Mouse (Mus musculus): Measurements from ENCODE around the gene Mfsd13b. TPM values are rescaled to one million over a fixed set of nuclear protein-coding genes. Genes with fewer than 3 reads are reported as not detected.
"Not testable (repeated sequence)": the region's sequence is repeated elsewhere in the genome, so short reads cannot be mapped to it uniquely, and the experiment has no call there.

The Mfsd13b gene
- polyA plus RNA-seq, 1 experiment from 2014 or later: not detected

DNA sequence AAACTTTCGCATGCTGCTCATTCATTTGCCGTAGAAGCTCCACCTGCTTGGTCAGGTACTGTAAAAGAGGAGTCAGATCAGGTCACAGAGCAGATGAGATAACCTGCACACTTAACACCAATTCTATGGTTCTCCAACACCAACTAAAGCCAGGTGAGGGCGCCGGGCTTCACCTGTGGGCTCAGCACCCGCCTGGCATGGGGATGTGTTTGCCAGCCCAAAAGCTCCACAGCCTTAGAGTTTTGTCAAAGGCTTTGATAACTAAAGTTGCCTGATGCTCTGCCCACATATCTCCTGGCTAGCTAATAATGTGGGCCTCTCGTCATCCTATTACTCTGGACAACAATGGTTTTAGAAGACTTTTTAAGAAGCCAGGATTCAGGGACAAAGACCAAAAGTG, 21.7 kb upstream of the Mfsd13b start:
- Histone ChIP-seq H3K36me3 (peaks cover 47% of the 10 kb centered on the region), H3K9ac (replicated peaks) (no peak overlapping the region), H3K4me3 (replicated peaks) (no peak overlapping the region), H3K9me3 (no peaks in the 10 kb centered on the region), H3K4me1 (replicated peaks) (0 out of 2 replicates have a peak, but pooled peaks cover 5% of the 10 kb centered on the region), H3K27ac (no peak overlapping the region), H3K27me3 (no peaks in the 10 kb centered on the region), H3K4me2 (replicated peaks) (no peak overlapping the region)
- 85% methylated on average over 6 of the region's 6 CpGs for WGBS
- no peak for ATAC-seq

DNA sequence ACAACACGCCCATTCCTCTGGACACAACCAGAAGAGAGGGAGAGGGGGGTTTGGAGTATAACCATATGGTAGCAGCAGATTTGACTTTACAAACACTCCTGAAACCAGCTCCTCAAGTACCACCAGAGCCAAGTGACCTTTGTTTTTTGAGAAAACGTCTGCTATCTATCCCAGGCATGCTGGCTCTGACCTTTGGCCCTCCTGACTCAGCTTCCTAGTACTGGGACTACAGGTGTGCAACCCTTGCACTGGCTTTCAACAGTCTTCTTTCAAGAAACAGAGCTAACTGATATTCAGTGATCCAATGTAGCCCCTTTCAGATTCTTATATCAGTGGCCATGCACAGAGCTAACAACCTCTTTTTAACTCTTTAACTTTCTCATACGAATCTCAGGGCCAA, 20.4 kb upstream of the Mfsd13b start:
- ATAC-seq: no peak
- 0 out of 2 replicates have a peak, but pooled peaks cover 5% of the 10 kb centered on the region for H3K4me1 ChIP-seq (replicated peaks)

DNA sequence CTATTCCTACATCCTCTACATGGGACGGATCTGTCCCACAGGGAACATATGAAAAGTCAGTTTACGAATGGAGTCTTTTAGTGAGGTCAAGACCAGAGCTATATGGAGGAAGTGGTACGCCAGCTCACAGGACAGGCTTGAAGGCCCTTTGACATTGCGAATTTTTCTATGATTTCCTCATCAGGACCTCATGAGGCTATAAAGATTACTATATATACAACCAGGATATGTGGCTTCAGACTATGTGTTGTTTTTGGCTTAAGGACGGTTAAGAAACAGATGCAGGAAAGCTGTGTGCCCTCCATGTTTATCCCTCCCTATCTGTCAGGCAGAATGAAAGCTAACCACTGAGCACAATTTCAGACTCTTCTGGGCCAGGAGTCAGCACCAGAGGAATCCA, 19.2 kb upstream of the Mfsd13b start:
- ATAC-seq: no peak
- Histone ChIP-seq H3K4me2 (replicated peaks) (no peak overlapping the region), H3K27ac (no peak overlapping the region), H3K9ac (replicated peaks) (no peak overlapping the region), H3K36me3 (peaks cover 35% of the 10 kb centered on the region), H3K27me3 (no peaks in the 10 kb centered on the region), H3K4me1 (replicated peaks) (0 out of 2 replicates have a peak, but pooled peaks cover 5% of the 10 kb centered on the region), H3K4me3 (replicated peaks) (no peak overlapping the region), H3K9me3 (no peaks in the 10 kb centered on the region)
- 93% methylated on average over 5 of the region's 5 CpGs for WGBS

More for the DNA sequence above, 20.4 kb upstream of the Mfsd13b start:
- Histone ChIP-seq H3K27me3 (no peaks in the 10 kb centered on the region), H3K4me2 (replicated peaks) (no peak overlapping the region), H3K36me3 (peaks cover 36% of the 10 kb centered on the region), H3K9ac (replicated peaks) (no peak overlapping the region), H3K4me3 (replicated peaks) (no peak overlapping the region), H3K9me3 (no peaks in the 10 kb centered on the region), H3K27ac (no peak overlapping the region)
- WGBS: 69% methylated on average over 3 of the region's 3 CpGs

DNA sequence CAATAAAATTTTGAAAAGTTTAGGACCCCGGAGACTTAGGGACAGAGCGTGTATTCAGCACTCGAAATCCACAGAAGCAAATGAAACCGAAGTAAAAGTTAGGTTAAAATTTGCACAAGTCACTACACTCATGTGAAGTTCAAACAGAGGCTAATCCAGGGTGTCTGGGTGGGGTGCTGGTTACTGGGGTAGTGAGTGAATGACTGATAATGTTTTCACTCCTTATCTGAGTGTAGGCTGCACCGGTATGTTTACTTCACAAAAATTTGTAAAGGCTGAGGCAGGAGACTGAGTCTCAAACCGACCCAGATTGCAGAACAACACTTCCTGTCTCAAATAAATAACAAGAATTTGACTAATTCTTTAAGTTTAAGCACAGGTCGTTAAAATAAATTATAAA, 13.1 kb upstream of the Mfsd13b start:
- Histone ChIP-seq H3K36me3 (peaks cover 25% of the 10 kb centered on the region), H3K9ac (replicated peaks) (no peak overlapping the region), H3K27me3 (no peaks in the 10 kb centered on the region), H3K4me1 (replicated peaks) (0 out of 2 replicates have a peak, but pooled peaks cover under 1% of the 10 kb centered on the region), H3K27ac (no peak overlapping the region), H3K4me2 (replicated peaks) (no peak overlapping the region), H3K4me3 (replicated peaks) (no peak overlapping the region), H3K9me3 (no peaks in the 10 kb centered on the region)
- ATAC-seq: no peak
- 95% methylated on average over 7 of the region's 7 CpGs for WGBS

DNA sequence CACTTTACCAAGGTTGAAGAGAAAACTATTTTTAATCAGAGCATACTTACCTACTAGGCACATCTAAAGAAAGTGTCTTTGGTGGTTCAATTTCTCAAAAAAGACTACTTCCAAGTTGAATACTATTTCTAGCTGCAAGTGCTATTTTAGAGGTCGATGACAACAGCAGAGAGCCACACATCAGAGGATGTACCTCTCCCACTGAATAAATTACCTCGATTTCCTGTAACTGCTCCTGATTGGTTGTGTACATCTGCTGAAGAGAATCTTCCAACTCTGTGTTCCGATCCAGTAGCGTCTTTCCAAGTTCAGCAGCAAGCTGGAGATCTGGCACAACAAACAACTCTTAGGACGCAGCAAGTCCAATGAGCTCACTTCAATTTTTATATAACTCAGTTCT, 12.2 kb upstream of the Mfsd13b start:
- 0 out of 2 replicates have a peak, but pooled peaks cover 3% of the 10 kb centered on the region for H3K4me1 ChIP-seq (replicated peaks)
- no peak overlapping the region for H3K27ac ChIP-seq
- ATAC-seq: no peak
- peaks cover 25% of the 10 kb centered on the region for H3K36me3 ChIP-seq
- H3K9me3 ChIP-seq: no peaks in the 10 kb centered on the region
- no peaks in the 10 kb centered on the region for H3K27me3 ChIP-seq
- H3K4me2 ChIP-seq (replicated peaks): no peak overlapping the region
- no peak overlapping the region for H3K4me3 ChIP-seq (replicated peaks)
- 93% methylated on average over 5 of the region's 5 CpGs for WGBS
- no peak overlapping the region for H3K9ac ChIP-seq (replicated peaks)

DNA sequence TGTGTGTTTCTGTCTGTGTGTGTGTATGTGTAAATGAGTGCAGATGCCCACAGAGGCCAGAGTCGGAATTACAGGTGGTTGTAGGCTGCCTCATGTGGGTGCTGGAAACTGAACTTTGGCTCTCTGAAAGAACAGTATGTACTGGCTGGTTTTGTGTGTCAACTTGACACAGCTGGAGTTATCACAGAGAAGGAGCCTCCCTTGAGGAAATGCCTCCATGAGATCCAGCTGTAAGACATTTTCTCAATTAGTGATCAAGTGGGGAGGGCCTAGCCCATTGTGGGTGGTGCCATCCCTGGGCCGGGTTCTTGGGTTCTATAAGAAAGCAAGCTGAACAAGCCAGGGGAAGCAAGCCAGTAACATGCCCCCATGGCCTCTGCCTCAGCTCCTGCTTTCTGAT, 9.8 kb upstream of the Mfsd13b start:
- not testable (repeated sequence) for H3K9me3 ChIP-seq; ATAC-seq; H3K27ac ChIP-seq; H3K9ac ChIP-seq (replicated peaks); H3K4me3 ChIP-seq (replicated peaks); H3K27me3 ChIP-seq; H3K4me2 ChIP-seq (replicated peaks)
- Histone ChIP-seq H3K4me1 (replicated peaks) (peaks cover 11% of the 10 kb centered on the region), H3K36me3 (peaks cover 21% of the 10 kb centered on the region)
- 87% methylated on average over 2 of the region's 2 CpGs for WGBS

DNA sequence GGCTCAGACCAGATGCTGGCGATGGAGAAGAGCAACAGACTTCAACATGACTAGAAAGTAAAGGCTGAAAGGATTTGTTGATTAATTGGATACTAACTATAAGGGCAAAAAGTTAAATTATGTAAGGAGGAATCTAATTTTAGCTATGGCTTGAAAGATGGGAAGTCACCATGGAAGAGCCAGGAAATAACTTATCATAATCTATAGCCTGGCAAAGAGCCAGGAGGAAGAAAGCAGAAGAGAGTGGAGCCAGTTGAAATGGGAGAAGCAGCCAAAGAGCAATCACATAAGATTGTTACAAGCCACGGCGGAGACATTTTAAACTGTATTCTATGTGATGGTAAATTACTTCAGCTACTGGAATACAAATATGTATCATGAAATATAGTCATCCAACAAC, 8.3 kb upstream of the Mfsd13b start:
- 93% methylated on average over 3 of the region's 3 CpGs for WGBS
- Histone ChIP-seq H3K4me2 (replicated peaks) (no peak overlapping the region), H3K9me3 (no peaks in the 10 kb centered on the region), H3K4me1 (replicated peaks) (peaks cover 24% of the 10 kb centered on the region), H3K4me3 (replicated peaks) (no peak overlapping the region), H3K27me3 (no peaks in the 10 kb centered on the region), H3K27ac (no peak overlapping the region), H3K9ac (replicated peaks) (no peak overlapping the region), H3K36me3 (peaks cover 6% of the 10 kb centered on the region; the same call in 1 of the 2 replicates)
- ATAC-seq: no peak

DNA sequence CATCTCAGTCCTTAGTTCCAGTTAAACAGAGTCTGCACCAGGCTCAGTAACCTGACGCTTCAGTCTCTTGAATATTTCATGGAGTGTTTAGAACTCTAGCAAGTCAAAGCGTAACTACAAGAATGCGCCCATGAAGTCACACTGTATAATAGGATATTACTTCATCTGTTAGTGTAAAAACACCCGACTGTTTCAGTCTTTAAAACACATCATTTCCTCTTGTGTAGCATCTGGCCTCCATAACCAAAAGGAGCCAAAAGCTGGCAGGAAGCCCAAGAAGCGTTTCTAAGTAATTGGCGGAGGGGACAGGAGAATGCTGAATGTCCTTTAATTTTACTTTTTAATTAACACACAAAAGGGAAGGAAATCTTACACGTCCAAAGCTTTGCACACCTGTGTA, 5.2 kb upstream of the Mfsd13b start:
- H3K9me3 ChIP-seq: no peaks in the 10 kb centered on the region
- no peak for ATAC-seq
- no peak overlapping the region for H3K4me2 ChIP-seq (replicated peaks)
- no peak overlapping the region; the same call in 1 of the 2 replicates for H3K27ac ChIP-seq
- no peaks in the 10 kb centered on the region for H3K36me3 ChIP-seq
- H3K27me3 ChIP-seq: no peaks in the 10 kb centered on the region
- no peak overlapping the region for H3K4me3 ChIP-seq (replicated peaks)
- WGBS: 50% methylated on average over 7 of the region's 7 CpGs
- H3K9ac ChIP-seq (replicated peaks): no peak overlapping the region
- peaks cover 43% of the 10 kb centered on the region for H3K4me1 ChIP-seq (replicated peaks)

DNA sequence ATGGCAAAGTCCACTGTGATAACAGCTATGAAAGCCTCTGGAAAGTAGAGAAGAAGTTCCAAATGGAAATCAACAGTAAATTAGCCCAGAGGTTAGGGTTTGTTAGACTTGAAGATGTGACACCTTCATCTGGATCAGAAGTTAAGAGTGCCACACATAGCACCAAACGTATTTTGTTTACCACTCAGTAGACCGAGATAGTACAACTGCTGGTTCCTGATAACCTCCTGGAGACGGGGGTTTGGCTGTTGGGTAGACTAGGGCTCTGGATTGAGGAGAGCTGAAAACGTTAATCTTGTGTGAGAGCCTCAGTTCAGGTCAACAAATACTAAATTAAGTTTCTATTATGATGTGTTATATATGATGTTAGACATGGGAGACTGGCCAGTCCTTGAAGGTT, 2.3 kb upstream of the Mfsd13b start:
- H3K4me1 ChIP-seq (replicated peaks): peaks cover 49% of the 10 kb centered on the region
- H3K27me3 ChIP-seq: no peaks in the 10 kb centered on the region
- H3K4me3 ChIP-seq (replicated peaks): peak overlapping the region; percentile 60; the same call in 1 of the 2 replicates
- H3K4me2 ChIP-seq (replicated peaks): peak overlapping the region; percentile 61
- H3K36me3 ChIP-seq: no peaks in the 10 kb centered on the region
- no peak overlapping the region for H3K27ac ChIP-seq
- no peak for ATAC-seq
- no peak overlapping the region for H3K9ac ChIP-seq (replicated peaks)
- no peaks in the 10 kb centered on the region for H3K9me3 ChIP-seq
- 93% methylated on average over 4 of the region's 4 CpGs for WGBS

DNA sequence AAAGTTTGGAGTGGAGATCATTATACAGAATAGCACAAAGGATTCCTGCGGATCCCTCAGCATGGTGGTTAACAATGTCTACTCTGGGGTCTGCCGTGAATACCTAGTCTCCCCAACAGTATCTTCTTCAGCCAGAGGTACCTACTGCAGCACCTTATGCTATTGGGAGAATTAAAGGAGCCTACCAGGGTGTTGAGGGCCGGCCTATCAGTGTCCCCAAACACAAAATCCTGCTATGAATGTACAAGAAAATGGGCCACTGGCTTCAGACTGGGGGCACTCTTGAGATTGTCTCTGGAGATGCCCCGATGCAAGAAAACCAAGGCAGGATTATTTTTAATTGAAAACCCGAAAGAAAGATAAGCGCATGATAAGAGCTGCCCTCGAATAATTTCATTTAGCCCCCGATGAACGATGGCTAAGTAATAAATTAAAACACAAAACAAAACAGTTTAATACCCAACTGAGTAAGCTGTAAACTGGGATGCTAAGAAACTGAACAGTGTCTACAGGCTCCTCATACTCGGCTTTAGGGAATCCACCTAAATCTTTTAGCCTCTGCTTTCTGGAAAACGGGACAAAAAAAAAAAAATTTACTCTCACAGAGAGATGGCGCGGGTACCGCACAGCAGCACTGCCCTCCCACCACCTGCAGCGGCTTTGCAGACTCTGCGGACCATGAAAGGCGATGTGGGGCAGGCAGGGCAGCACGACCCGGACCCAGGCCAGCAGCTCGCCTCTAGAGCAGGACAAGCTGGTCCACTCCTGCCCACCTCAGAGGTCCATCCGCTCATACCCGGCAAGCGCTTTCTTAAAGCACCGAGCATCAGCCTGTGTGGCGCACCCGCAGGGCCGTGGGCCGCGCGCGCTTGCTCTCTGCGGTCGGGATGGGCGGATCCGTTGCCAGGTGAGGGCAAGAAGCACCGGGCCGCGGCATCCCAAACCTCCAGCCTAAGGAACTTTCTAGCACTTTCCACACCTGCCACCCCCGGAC, 1.1 kb upstream of the Mfsd13b start:
- H3K4me2 ChIP-seq (replicated peaks): peak overlapping the region; percentile 61
- peaks cover 49% of the 10 kb centered on the region for H3K4me1 ChIP-seq (replicated peaks)
- H3K36me3 ChIP-seq: no peaks in the 10 kb centered on the region
- 2% methylated on average over 39 of the region's 39 CpGs for WGBS
- H3K27me3 ChIP-seq: no peaks in the 10 kb centered on the region
- H3K9ac ChIP-seq (replicated peaks): peak overlapping the region; percentile 79
- peak overlapping the region; percentile 63 for H3K27ac ChIP-seq
- ATAC-seq: peak; percentile 81
- H3K4me3 ChIP-seq (replicated peaks): peak overlapping the region; percentile 60
- H3K9me3 ChIP-seq: no peaks in the 10 kb centered on the region

DNA sequence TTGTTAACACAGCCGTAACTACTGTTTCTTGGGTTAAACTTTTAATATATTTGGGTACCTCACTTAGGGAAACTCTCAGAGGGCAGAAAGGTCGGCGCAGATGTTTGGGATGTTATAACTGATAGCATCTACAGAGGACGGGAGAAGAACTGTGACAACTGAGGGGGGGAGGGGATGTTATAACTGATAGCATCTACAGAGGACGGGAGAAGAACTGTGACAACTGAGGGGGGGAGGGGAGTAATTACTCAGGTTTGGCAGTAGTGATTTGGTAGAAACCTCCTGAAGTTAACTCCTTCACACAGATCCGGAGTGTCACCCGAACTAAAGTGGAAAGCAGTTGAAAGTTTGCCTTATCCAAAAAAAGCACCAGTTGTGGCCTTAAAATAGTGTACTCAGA, 659 bp downstream of the Mfsd13b start:
- peak overlapping the region; percentile 67 for H3K4me2 ChIP-seq (replicated peaks)
- no peaks in the 10 kb centered on the region for H3K27me3 ChIP-seq
- peaks cover 36% of the 10 kb centered on the region for H3K4me1 ChIP-seq (replicated peaks)
- 16% methylated on average over 7 of the region's 7 CpGs for WGBS
- peak overlapping the region; percentile 60 for H3K4me3 ChIP-seq (replicated peaks)
- ATAC-seq: no peak
- H3K36me3 ChIP-seq: no peaks in the 10 kb centered on the region
- peak overlapping the region; percentile 75 for H3K9ac ChIP-seq (replicated peaks)
- peak overlapping the region; percentile 61 for H3K27ac ChIP-seq
- no peaks in the 10 kb centered on the region for H3K9me3 ChIP-seq

DNA sequence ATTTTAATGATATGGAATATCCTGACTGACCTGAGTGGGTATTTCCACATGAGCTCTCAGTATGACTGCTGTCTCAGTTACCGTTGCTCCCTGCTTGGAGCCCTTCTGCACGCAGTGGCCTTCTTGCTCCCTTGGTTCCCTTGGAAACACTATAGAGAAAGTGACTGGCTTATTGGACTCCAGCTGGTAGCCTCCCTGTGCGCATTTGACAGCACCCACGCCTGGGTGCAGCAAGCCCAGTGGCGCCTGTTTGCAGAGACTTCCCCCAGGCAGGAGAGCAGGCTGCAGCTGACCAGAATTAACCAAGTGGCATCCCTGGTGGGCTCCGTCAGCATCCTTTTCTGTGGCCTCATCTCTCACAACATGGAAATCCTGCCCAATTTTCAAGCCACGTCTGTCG, 8.9 kb downstream of the Mfsd13b start:
- Histone ChIP-seq H3K36me3 (no peaks in the 10 kb centered on the region), H3K9ac (replicated peaks) (no peak overlapping the region), H3K27ac (no peak overlapping the region), H3K4me2 (replicated peaks) (no peak overlapping the region), H3K9me3 (no peaks in the 10 kb centered on the region), H3K27me3 (no peaks in the 10 kb centered on the region), H3K4me3 (replicated peaks) (no peak overlapping the region), H3K4me1 (replicated peaks) (no peaks in the 10 kb centered on the region)
- no peak for ATAC-seq
- WGBS: 65% methylated on average over 8 of the region's 8 CpGs

Measured in midbrain, embryonic 13.5 days (tissue).